Mouse (Mus musculus) brown adipose tissue, adult 24 weeks (tissue): ENCODE measurements around the gene Cryba4. TPM values are rescaled to one million over a fixed set of nuclear protein-coding genes. Genes with fewer than 3 reads are reported as not detected.

Source experiments
- H3K27ac ChIP-seq: fragments of 200-500 bp; replicated peaks from 2 replicates; pipeline ENCODE4 v1.5.1; 2012; ENCODE audit warnings: low read depth, mild to moderate bottlenecking, low read length
- H3K4me1 ChIP-seq: fragments of 200-500 bp; 2 replicates; pipeline ENCODE4 v1.6.1; 2012; ENCODE audit warnings: low read length, mixed read lengths; ENCODE audit not compliant: control insufficient read depth, insufficient read depth, insufficient read length
- H3K4me3 ChIP-seq: fragments of 200-500 bp; 2 replicates; pipeline ENCODE4 v1.5.1; 2012; ENCODE audit warnings: low read depth, mild to moderate bottlenecking, low read length, moderate library complexity; ENCODE audit not compliant: insufficient read depth
- polyA plus RNA-seq: library from polyadenylated mRNA; stranded (reverse); fragments of >200 nt; gene quantifications from 2 replicates; pipeline ENCODE4 v1.2.4, GENCODE M21; 2012; ENCODE audit not compliant: missing spikeins, insufficient read depth, insufficient read length

Cryba4 gene
- polyA plus RNA-seq, 1 experiment: not detected

DNA sequence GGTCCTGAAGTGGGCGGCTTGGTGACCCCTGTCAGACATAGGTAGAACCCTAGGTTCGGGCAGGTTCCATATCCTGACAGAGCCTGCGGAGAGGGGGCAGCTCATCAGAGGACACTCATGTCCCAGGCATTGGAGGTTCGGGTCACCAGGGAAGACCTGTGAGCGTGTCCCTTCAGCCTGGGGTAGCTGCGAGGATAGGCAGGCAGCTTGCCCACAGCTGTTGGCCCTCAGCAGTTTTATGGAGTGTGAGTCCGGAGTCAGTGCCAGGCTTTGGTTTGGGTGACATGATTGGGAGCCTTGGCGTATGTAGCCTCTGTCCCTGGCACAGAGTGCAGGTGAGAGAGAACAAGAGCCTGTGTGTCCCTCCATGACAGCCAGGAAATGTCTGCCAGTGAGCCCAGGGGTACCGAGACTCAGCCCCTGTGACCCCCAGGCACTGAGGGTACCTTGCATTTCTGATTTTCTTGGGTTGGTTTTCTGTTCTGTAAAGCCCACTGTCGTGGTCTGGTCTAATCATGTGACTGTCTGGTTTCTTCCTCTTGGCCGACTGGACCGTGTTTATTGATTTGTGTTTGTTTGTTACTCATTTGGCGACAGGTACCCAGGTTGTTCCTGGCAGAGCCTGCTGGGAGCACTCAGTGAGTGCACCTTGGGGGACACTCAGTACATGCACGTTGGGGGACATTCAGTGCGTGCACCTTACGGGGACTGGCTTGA, 37.7 kb upstream of the Cryba4 start:
- H3K4me1 ChIP-seq: peaks cover 68% of the 10 kb centered on the region
- H3K27ac ChIP-seq: peak overlapping the region; percentile 32; the same call in 1 of the 2 replicates
- H3K4me3 ChIP-seq: peak overlapping the region; percentile 27

DNA sequence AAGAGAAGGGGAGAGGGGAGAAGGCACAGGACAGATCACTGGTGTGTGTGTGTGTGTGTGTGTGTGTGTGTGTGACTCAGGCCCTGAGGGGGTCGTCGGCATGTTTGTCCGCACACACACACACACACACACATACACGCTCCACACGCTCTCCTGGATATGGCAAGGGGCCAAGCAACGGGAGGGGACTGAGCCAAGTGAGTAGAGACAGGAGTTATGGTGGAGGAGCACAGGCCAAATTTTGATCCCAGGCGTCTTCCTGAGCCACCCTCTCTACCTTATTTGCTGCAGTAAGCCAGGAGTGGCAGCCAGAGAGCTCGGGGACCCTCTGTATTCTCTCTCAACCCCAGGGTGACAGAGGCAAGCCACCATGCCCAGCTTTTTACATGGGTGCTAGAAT, 36.9 kb upstream of the Cryba4 start:
- Histone ChIP-seq H3K4me3 (peak overlapping the region; percentile 46), H3K27ac (peak overlapping the region; percentile 64), H3K4me1 (peaks cover 68% of the 10 kb centered on the region)

DNA sequence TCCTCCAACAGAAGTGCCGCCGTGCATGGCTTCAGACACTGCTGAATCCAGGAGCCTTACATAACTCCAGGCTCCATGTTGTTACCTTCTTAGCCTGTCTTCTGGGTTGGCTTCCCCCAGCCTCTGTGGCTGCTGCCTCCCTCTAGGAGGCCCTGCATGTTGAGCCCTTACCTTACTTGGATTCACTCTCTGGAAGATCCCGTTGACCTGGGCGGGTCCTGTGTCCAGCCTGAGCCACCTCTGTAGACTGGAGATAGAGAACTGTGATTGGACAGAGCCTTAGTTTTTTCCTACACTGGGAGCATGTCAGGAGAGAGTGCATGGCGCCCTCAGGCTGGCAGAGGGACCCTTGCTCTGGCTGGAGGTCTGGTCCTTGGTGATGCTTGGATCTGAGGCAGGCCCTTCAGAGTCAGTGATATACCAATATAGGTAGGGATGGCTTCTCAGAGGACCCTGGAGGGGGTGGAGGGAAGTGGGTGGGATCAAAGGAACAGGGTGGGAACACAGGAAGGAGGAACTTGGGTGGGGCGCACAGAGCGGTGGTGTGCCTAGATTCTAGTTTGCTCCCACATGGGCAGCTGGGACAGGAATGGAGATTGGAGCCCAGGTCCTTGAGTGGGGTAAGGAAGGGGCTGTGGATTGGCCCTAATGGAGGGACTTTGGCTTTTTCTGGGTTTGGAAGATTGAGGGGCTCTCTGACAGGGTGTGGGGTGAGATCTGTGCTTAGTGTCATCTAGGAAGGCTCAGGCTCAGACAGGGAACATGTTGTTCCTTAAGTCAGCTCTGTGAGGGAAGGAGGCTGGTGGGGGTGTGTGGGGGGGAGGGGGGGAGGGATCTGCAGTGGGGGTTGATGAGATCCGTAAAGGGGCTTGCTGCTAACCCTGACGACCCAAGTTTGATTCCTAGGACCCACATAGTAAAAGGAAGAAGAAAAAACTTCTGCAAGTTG, 36.1 kb upstream of the Cryba4 start:
- peak overlapping the region; percentile 48 for H3K4me3 ChIP-seq
- H3K4me1 ChIP-seq: peaks cover 70% of the 10 kb centered on the region
- peak overlapping the region; percentile 85 for H3K27ac ChIP-seq

DNA sequence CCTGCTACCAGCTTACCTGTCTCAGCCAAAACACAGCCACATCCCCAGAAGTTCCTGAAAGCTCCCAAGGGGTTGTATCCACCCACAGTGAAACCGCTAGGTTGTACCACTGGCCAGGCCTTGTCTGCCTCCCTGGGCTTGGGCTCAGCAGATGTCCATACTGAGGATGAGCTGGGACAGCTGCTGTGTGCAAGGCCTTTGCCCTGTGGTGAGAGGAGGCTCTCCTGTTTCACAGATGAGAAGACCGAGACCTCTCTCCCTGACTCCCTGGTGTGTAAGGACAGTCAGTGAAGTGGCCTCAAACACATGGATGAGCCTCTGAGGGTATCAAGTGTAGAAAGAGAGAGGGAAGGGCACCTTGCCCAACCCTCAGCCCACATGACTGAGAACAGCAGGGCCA, 35.3 kb upstream of the Cryba4 start:
- Histone ChIP-seq H3K27ac (peak overlapping the region; percentile 85), H3K4me3 (no peak overlapping the region), H3K4me1 (peaks cover 69% of the 10 kb centered on the region)

DNA sequence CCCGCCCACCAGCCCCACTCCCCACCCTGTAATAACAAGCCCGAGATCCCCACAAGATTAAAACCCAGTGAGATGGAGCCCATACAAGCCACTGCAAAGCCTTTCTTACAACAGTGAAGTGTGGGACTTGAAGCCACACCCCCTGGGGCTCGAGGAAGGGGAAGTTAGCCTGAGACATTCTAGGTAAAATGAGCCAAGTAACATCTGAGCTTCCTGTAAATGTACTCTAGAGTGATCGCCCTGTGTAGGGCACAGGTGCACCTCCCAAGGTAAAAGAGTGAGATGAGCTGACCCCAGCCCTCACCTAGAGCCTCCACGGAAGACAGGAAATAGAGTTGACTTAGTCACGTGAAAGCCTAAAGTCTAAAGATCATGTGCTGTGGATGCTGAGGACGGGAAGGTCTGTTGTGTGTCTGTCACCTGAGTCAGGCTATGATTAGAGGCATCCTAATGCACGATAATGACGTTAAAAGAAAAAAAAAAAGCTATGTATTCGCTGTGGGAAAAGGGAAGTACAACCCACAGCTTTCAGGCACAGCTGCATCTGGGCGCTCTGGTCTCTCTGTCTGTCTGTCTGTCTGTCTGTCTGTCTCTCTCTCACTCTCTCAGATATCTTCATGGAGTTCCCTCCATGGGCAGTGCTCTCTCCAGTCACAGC, 34.8 kb upstream of the Cryba4 start:
- peak overlapping the region; percentile 85 for H3K27ac ChIP-seq
- peaks cover 68% of the 10 kb centered on the region for H3K4me1 ChIP-seq
- H3K4me3 ChIP-seq: 0 out of 2 replicates have a peak overlapping the region, but pooled peaks have one; percentile 9

DNA sequence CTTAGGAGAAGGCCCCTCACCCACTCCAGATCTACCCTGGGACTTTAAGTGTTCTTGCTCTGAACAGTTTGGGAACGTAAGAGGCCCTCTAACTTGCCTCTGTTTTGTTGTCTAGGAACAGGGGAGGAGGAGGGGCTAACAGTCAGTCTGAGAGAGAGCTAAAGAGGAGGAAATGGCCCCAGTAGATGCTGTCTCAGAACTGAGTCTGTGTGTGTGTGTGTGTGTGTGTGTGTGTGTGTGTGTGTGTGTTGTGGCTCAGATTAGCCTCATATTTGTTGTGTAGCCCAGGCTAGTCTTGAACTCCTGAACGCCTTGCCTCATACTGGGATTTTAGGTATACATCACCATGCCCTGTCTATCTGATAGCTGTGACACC, 34.3 kb upstream of the Cryba4 start:
- H3K27ac ChIP-seq: peak overlapping the region; percentile 50; the same call in 1 of the 2 replicates
- no peak overlapping the region for H3K4me3 ChIP-seq
- peaks cover 67% of the 10 kb centered on the region for H3K4me1 ChIP-seq

DNA sequence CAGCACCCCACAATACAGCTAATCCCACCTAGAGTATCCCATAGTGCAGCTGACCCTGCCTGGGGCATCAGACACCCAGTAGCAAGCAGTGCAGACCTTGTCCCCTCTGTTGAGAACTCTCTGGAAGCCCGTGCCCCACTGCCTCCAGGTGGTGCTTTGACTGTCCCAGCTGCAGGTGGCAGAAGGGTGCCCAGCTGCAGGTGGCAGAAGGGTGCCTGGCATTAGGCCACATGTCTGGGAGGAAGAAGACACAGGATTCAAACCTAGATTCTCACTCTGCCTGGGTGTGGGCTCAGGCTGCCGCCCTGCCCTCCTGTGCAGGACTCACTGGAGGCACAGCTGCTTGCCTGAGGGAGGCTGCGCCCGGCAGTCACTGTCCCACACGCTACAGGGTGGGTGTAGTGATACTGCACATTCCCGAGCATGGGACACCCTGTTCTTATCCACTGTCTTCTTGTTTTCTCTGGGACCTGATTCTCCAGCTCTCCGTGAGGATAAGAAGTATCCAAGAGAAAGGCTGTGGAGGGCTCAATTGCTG, 33.3 kb upstream of the Cryba4 start:
- Histone ChIP-seq H3K4me3 (no peak overlapping the region), H3K4me1 (peaks cover 68% of the 10 kb centered on the region), H3K27ac (peak overlapping the region; percentile 88)

DNA sequence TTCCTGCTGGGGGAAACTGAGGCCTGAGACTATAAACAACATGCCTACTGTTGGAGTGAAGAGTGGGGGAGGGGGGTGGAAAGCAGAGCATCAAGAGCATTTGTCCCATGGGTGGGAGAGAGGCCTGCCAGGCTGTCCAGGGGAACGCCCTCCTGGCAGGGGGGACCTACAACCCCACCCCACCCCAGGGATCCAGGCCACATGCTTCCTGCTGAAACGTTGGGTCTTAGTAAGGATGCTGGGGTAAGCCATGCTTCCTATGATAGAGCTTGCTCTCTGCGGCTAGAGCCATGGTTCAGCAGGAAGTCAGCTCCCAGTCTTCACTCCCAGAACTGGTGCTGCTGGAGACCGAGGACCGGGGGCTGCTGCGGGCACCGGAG, 31.9 kb upstream of the Cryba4 start:
- H3K27ac ChIP-seq: peak overlapping the region; percentile 88
- H3K4me3 ChIP-seq: no peak overlapping the region
- peaks cover 73% of the 10 kb centered on the region for H3K4me1 ChIP-seq

DNA sequence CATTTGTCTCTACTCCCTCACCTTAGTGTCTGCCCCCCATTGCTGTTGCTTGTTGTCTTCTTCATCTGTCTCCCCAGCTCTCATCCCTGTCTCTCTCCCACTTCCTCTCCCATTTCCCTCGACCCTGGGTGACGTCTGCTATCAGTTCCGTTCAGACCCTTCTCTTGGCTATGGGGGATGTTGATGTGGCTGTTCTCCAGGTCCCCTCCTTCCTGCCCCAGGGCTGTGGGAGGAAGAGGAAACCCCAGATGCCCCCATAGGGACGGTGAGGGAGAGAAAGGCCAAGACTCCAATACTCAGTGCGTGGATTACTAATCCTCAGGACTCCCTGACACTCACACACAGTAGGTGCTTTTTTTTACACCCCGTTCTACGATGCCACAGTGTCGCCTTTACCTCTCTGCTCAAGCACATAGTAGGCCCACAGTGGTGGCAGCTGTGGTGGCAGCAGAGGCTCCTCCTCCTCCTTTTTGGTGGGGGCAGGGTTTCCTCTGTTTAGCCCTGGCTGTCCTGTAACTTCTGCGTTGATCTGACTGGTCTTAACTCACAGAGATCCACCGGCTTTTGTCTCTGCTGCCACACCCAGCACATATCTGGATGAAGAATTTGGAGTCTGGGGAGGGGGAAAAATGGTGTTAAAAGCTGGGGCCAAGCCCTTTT, 31.4 kb upstream of the Cryba4 start:
- Histone ChIP-seq H3K4me1 (peaks cover 78% of the 10 kb centered on the region), H3K27ac (peak overlapping the region; percentile 88), H3K4me3 (no peak overlapping the region)

DNA sequence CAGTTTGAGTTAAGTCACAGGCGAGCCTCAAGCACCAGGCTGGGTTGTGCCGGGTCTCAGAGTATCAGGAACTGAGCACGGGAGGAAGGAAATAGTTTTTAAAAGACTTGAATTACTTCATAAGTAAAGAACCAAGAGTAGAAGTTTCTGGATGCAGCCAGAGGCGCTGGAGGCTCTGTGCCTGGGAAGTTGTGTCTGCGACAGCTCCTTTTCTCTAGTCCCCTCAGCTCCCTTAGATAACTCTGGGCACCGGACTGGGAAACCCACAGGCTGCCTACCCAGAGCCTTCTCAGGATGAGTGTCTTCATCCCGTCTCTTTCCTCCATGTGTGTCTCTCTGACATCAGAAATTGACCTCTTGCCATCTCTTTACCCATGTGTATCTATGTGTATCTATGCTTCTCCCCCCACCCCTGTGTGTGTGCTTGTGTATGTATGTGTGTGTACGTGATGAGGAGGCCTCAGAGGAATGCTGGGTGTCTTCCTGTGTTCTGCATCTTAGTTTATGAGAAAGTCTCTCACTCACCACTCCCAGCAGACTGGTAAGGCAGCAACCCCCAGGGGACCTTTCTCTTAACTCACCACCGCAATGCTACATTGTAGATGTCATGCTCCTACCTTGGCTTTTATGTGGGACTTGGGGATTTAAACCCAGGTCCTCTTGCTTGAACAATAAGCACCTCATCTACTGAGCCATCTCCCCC, 30.6 kb upstream of the Cryba4 start:
- H3K4me3 ChIP-seq: no peak overlapping the region
- H3K27ac ChIP-seq: peak overlapping the region; percentile 88
- peaks cover 78% of the 10 kb centered on the region for H3K4me1 ChIP-seq

DNA sequence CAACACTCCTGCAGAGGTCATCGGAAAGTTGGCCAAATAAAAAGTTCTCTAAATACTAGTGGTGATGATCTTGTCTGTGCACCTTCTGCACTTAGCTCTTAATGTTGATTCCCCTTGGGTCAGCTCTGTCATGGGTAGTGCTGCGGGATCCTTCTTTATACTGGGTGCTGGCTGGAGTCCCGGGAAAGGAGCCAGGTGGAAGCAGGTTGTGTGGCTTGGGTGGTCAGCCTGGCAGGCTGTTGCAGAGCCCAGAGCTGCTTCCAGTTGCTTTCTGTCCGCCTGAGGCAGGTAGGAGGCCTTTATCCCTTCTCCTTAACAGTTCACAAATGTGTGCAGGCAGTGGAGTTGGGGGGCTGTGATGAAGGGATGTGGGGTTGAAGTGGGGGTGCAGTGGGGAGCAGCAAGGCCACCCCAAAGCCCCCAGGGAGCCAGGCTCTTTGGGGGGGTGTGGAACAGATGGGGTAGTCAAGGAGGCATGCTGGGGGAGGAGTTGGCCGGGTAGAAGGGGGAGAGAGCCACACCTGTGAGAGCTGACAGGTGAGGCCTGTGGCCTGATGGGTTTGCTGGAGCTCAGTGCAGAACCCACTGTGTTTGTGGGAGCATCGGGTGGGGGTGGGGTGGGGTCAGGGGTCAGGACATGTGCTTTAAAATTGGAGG, 29.9 kb upstream of the Cryba4 start:
- Histone ChIP-seq H3K27ac (peak overlapping the region; percentile 79), H3K4me1 (peaks cover 72% of the 10 kb centered on the region), H3K4me3 (no peak overlapping the region)

DNA sequence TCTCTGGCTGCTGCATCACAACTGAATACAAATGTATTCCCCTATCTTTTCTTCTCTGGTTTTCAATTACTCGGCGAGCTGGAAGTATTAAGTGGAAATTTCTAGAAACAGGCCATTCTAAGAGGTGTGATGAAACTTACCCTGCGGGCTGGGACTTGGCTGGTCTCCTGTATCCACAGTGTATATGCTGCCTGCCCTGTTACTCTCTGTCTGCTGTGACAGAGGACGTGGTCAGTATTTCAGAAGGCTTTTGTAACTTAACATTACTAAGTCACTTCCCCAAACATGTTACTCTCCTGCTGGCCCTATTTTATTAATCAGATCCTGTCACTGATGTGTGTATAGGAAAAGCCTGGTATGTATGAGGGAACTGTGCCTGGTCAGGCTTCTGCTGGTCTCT, 29.4 kb upstream of the Cryba4 start:
- peaks cover 67% of the 10 kb centered on the region for H3K4me1 ChIP-seq
- peak overlapping the region; percentile 79 for H3K27ac ChIP-seq
- H3K4me3 ChIP-seq: no peak overlapping the region

DNA sequence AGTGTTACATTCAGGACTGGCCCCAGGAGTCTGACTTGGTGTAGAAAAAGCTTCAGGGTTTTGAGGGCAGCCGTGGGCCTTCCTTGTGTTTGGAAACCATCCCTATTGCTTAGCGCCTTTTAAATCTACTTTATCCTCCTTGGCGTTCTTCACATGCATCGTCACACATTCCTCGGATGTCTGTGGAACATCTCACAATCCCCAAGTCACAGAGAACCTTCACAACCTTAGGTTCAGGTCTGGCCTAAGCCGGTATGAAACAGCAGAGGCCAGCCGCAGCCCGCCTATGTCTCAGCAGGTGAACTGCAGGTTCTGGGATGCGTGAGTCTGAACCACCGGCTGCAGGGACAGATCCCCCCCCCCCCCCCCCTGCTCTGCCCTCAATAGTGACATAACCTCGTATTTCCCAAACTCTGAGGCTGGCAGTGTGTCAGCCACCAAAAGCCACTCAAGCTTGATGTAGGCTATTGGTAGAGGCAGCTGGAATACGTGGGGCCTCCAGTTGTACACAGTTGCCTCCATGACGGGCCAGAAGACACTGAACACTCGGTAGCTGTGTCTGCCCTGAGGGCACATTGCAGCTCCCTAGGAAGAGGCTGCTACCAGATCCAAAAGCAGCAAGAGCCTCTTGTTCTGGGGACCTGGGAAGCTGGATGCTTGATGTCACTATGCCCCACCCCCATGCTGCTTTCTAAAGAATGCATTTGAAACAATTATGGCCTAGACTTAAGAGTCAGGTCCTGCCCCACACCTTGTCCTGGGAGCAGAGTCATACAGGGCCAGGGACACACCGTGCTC, 28.7 kb upstream of the Cryba4 start:
- Histone ChIP-seq H3K4me1 (peaks cover 67% of the 10 kb centered on the region), H3K27ac (peak overlapping the region; percentile 79), H3K4me3 (no peak overlapping the region)
